Mouse (Mus musculus): ENCODE measurements at regions not wholly inside any gene's neighbourhood (a gene's known extent, or its start where the extent isn't known, plus 50 kb on each side); places are given as distances from the start of the nearest gene placed in this dataset.

- no peak for DNase-seq (ENCODE audit: extremely low read depth, insufficient read length, low spot score)
Measured at GRCm38 (mm10) chr13:119342761-119343160, 85.6 kb upstream of the Paip1 start.

GRCm38 (mm10) chr13:119347988-119348387 lies 80.4 kb upstream of the Paip1 start:
- no peak for DNase-seq (ENCODE audit: extremely low read depth, insufficient read length, low spot score)

- DNase-seq (ENCODE audit: extremely low read depth, insufficient read length, low spot score) = no peak
Measured at GRCm38 (mm10) chr13:119351346-119351745, 77.1 kb upstream of the Paip1 start.

- no peak for DNase-seq (ENCODE audit: extremely low read depth, insufficient read length, low spot score)
Measured at GRCm38 (mm10) chr13:119358696-119359095, 69.7 kb upstream of the Paip1 start.

GRCm38 (mm10) chr13:119363379-119363778 lies 65.0 kb upstream of the Paip1 start:
- DNase-seq (ENCODE audit: extremely low read depth, insufficient read length, low spot score) = no peak

- no peak for DNase-seq (ENCODE audit: extremely low read depth, insufficient read length, low spot score)
Measured at GRCm38 (mm10) chr13:119364160-119364559, 64.2 kb upstream of the Paip1 start.

GRCm38 (mm10) chr13:119367544-119367943 lies 60.9 kb upstream of the Paip1 start:
- DNase-seq (ENCODE audit: extremely low read depth, insufficient read length, low spot score) = no peak

GRCm38 (mm10) chr13:119378404-119379037 lies 49.9 kb upstream of the Paip1 start:
- DNase-seq (ENCODE audit: extremely low read depth, insufficient read length, low spot score) = no peak
